Mouse (Mus musculus) kidney, adult 18-20 months (tissue): ENCODE data around the gene Arhgef16.

ENCODE experiments used
- DNase-seq: peaks from one replicate; pipeline ENCODE4 v3.0.0; 2021

The Arhgef16 gene

GRCm38 (mm10) chr4:154301466-154301881 is at the start of gene Arhgef16:
Gene Arhgef16, minus strand, starts transcription at chr4:154301676.
- peak; percentile 71 for DNase-seq

- DNase-seq = no peak
These were observed 46.8 kb upstream of the Arhgef16 start for GRCm38 (mm10) chr4:154348197-154348786.

DNA sequence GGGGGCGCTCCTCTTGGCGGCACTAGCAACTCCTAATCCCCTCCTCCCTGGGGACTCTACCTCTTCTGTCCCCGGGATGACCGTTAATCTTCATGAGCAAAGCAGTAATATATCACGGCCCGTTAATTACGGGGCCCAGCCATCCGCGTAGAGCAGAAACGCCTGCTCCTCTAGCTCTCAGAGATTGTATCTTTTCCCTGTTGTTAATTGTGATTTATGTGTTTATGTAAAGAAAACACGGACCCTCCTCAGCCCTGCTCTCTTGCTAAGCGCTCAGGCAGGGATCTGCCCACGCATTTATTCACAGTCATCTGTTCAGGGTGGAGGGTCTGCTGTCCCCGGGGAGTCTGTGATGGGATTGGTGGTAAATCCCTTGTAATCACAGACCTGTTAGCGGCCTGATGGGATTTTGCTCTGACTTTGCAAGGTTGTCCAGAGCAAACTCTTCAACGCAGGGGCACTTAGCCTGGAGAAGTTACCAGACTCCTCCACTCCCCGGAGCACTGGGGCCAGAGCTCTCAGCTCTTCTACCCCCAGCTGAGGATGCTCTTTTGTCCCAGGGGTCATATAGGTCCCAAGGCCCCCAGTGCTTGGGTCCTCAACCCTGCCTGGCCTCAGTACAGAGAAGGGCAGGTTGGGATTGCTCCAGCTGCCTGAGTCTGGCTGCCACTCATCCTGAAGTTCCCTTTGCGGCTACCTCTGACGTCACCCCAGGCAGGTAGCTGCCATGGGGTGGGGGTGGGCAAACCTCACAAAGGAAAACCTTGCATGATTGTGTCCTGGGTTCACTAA is 45.5 kb upstream of the Arhgef16 start:
- DNase-seq = no peak

GRCm38 (mm10) chr4:154336650-154337049 is 35.2 kb upstream of the Arhgef16 start:
- DNase-seq = peak; percentile 40

GRCm38 (mm10) chr4:154335761-154336160 is 34.3 kb upstream of the Arhgef16 start, which contains the start of gene B230104I21Rik:
Gene B230104I21Rik, plus strand, starts transcription at chr4:154336127.
- DNase-seq = no peak

GRCm38 (mm10) chr4:154334699-154335402 is 33.4 kb upstream of the Arhgef16 start:
- no peak for DNase-seq

DNA sequence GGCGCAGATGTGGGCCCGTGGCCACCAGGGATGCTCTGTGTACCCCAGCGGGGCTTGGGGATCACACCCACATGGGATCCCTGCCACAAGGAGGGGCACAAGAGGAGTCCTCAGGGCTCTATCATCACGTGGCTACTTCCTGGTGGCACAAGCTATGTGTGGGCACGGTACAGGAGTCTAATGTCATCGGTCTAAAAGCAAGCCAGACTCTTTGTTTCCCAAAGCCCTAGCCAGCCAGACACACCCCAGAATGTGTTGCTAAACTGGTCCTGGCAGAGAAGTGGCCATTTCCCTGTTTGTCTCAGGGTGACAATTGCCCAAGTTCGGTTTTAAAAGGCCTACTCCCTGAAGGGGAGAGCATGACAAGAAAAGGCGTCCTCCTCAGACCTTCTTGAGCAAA is 31.8 kb upstream of the Arhgef16 start:
- DNase-seq = no peak

DNA sequence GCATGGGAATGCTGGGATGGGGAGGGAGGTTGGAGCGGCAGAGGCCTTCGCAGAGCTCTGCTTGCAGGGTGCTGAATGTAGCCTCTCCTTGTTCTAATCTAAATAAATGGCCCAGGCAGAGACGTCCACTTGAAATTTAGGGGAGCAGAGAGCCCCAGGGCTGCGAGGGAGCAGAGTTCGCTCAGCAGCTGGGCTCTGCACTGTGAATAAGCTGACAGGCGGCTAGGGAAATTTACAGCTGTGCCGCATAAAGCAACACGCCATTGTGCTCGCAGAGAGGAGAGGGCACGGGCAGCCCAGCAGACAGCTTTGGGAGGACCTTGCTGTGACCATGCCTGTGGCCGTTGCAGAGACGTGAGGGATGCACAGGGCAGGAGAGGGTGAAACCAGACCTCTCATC is 29.8 kb upstream of the Arhgef16 start:
- no peak for DNase-seq

- DNase-seq = no peak
These were observed 28.5 kb upstream of the Arhgef16 start for GRCm38 (mm10) chr4:154330001-154330400.

DNA sequence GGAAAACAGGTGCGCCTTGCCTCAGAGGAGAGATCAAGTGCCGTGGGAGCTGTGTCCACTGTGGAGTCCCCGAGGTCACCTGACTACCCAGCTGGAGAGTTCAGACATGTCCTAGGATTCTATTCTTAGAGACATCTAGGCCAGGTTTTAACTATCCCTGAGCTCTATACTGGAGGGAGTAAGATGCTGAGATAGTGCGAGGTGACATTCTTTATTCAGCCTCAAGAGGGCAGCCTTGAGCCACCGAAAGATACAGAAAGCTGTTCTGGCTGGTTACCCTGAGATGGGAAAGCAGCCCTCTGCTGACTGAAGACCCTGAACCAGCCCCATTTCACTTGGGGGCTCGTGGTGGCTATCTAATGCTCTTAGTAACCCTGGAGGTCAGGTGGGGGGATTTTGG is 27.4 kb upstream of the Arhgef16 start:
- peak; percentile 77 for DNase-seq

GRCm38 (mm10) chr4:154328431-154328830 is 27.0 kb upstream of the Arhgef16 start:
- no peak for DNase-seq

DNA sequence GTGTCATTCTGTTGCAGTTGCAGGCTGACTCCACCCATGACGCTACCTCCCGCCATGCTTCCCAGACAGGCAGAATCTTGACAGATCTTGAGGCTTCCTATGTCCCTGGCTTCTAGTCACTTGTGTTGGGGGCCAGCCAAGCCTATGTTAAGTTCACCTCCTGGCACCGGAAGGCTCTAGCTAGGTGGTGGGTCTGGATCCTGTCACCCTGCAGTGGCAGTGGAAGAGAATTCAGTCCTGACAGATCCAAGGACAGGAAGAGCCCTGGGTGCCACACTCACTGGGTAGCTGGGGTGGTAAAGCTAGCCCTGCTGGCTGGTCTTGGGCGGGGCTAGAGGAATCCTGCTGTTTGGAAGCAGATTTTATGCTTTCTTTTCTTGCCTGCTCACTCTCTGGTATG is 23.9 kb upstream of the Arhgef16 start:
- no peak for DNase-seq

DNA sequence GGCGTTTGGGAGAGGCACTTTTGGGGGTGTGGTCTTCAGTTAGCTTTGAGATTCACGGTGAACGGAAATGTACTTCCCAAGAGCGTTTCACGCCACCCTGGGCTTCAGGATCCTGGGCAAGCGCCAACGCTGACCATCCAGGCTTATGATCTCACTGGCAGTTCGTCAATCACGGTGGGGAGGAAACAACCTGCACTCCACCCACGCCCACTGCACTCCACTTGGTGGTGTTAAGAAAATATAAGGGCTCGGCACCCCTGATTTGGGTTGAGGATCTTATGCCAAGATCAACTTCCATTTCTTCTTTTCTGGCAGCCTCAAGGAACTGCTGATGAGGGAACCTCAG is 12.1 kb upstream of the Arhgef16 start:
- no peak for DNase-seq

DNA sequence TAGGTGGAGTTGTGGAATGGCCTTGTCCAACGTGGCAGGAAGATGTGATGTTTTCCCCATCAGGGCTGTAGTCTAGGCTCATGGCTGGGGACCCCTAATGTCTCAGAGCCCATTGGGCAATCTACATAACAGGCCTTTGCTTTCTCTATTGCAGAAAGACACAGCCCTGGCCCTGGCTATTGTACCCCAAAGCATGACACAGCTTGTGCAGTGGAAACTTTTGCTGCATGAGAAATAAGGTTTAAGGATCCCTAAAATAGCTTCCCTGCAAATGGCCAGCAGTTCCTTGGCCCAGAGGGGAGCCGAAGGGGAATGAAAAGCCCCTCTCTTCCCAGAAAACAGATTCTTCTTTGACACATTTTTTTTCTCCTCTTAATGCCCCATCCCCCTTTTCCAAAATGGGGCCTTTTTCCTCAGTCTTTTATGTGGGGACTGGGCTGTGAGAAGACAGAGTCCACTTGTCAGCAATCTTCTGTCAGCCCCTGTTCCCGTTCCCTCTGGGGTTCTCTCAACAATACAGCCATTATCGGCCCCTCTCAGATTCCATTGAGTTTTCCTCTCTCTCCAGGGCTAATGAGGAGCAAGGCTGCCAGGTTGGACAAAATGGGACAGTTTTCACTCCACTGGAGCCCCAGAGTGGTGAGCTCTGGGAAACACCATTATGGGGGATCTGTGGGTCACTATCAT is 11.6 kb upstream of the Arhgef16 start:
- no peak for DNase-seq

GRCm38 (mm10) chr4:154312143-154312812 is 10.8 kb upstream of the Arhgef16 start:
- no peak for DNase-seq

GRCm38 (mm10) chr4:154310576-154311262 is 9.2 kb upstream of the Arhgef16 start:
- no peak for DNase-seq

GRCm38 (mm10) chr4:154309131-154309530 is 7.7 kb upstream of the Arhgef16 start:
- DNase-seq = no peak

DNA sequence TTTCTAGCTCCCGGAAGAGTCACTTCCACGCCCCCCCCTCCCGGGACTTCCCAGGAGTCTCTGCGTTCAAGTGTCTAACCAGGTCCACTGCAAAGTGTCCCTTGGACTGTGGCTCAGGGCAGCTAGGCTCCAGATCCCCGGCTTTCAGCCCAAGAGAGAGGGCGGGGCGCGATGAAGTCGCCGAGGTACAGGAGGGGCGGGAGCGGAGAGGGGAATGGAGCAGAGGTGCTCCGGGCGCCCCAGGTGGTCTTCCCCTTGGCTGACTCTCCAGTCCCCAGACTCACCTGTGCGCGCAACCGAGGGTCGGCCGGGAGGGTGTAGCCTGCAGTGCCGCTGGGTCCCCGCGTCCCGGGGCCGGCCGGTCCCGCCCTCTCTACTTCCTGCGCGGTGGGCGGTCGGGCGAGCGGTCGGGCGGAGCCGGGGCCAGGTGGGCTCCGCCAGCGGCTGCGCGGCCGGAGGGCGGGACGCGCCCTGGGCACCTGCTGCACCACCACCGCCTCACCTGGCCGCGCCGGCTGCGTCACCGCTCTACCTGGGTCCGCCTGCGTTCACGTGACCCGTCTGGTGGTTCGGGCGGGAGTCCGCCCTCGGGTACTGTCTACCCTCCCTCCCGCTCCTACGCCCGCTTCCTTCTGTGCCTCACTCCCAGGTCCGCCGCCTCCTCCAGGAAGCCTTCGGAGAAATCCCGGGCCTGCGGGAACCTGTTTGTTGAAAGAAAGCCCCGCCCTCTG is 1.8 kb downstream of the Arhgef16 start:
- peak; percentile 86 for DNase-seq

DNA sequence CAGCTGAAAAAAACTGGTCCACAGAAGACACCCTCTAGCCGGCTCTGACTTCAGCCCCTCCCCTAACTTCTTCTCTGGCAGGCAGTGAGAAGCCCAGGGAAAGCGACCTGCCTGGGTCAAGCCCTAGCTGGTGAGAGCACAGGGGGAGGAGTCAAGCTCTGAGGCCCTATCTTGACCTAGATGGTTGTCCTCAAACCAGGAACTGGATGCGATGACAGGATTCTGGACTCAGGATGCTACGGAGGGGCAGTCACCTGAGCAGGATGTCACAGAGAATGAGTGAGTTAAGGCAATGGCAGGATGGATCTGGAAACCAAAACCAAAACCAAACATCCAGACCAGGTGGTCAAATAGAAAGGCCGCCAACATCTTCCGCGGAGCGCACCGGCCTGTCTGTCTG is 3.7 kb downstream of the Arhgef16 start:
- DNase-seq = peak; percentile 72

DNA sequence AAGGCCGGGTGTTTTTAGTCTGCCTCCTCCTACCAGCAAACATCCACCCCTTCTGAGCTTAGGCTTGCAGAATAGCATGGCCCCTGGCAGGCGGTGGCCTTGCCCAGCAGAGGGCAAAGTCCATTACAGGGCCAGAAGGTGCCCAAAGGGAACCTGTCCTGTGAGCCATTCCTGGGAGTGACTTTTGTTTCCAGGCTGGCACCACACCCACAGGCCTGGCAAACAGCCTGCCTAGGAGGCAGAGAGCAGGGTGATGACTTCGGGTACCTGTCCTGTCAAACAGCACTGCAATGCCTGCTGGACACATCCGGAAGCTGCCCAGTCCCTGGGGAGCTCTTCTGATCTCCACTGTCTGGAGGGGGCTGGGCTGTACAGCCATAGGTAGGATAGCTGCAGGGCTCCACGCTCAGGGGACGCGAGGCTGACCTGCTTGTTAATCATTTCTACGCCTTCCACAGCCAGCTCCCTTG is 7.2 kb downstream of the Arhgef16 start:
- peak; percentile 87 for DNase-seq

DNA sequence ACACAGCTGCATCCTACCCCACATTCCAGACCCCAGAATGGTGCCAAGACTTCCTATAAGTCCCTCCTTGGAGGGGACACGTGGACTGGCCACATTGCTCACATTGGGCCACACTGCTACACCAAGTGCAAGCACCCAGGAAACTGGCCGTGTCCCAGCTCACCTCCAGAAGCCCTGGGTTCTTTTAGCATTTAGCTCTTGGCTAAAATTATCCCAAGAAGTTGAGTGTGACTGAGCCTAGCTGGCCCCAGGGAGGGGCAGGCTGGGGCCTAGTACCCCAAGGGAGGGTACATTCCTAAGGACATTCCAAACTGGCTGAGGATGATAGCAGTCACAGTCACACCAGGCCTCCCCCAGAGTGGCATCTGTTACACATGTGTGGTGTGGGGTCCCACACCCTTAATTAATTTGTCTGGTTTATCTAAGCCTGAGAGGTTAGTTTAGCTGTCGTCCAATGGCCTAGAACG is 7.7 kb downstream of the Arhgef16 start:
- no peak for DNase-seq
